Mouse (Mus musculus): ENCODE data around the gene Sfmbt2. TPM values are rescaled to one million over a fixed set of nuclear protein-coding genes. Genes with fewer than 3 reads are reported as not detected.
A peak's percentile ranks its signal among the peaks of the same experiment; 100 is the strongest.
"Not testable (repeated sequence)": the region's sequence is repeated elsewhere in the genome, so short reads cannot be mapped to it uniquely, and the experiment has no call there.

Gene Sfmbt2
- 6.3 and 7.7 TPM in 2 replicates for polyA plus RNA-seq (2014; fragmentation: Nextera tagmentation; extraction: Ambion mirVana)

GRCm38 (mm10) chr2:10370176-10370575 is at the start of gene Sfmbt2:
Gene Sfmbt2 (plus strand): TSS chr2:10370510.
- Histone ChIP-seq H3K9ac (no peak within 1 kb of the TSS), H3K36me3 (replicated peaks; ENCODE audit: control insufficient read depth, insufficient read depth) (no peaks in the 10 kb centered on the region), H3K27ac (no peak within 1 kb of the TSS), H3K27me3 (ENCODE audit: control insufficient read depth, insufficient read depth, low read length) (peaks cover 52% of the 10 kb centered on the region), H3K4me1 (replicated peaks; ENCODE audit: control insufficient read depth, insufficient read depth, low read length) (0 out of 2 replicates have a peak, but pooled peaks cover 9% of the 10 kb centered on the region), H3K9me3 (ENCODE audit: control insufficient read depth, low read length) (no peaks in the 10 kb centered on the region), H3K4me2 (replicated peaks) (0 out of 2 replicates have a peak within 1 kb of the TSS, but pooled peaks have one; percentile 3), H3K4me3 (replicated peaks; ENCODE audit: low read length) (no peak within 1 kb of the TSS)
- WGBS, result 0% methylated on average over 10 of the region's 10 CpGs
- DNase-seq (ENCODE audit: low spot score) (no peak), ATAC-seq (ENCODE audit: low FRiP score) (no peak)

- ATAC-seq (ENCODE audit: low FRiP score), result peak; percentile 84
- no peak overlapping the region for H3K4me3 ChIP-seq (replicated peaks; ENCODE audit: low read length)
Observed at GRCm38 (mm10) chr2:10321093-10321492, 49.2 kb upstream of the Sfmbt2 start.

GRCm38 (mm10) chr2:10323173-10323572 is 47.1 kb upstream of the Sfmbt2 start:
- DNase-seq (ENCODE audit: low spot score) (no peak), ATAC-seq (ENCODE audit: low FRiP score) (no peak)
- Histone ChIP-seq H3K27ac (no peak overlapping the region), H3K36me3 (replicated peaks; ENCODE audit: control insufficient read depth, insufficient read depth) (no peaks in the 10 kb centered on the region), H3K27me3 (ENCODE audit: control insufficient read depth, insufficient read depth, low read length) (no peaks in the 10 kb centered on the region), H3K9me3 (ENCODE audit: control insufficient read depth, low read length) (no peaks in the 10 kb centered on the region), H3K4me3 (replicated peaks; ENCODE audit: low read length) (no peak overlapping the region), H3K4me2 (replicated peaks) (no peak overlapping the region), H3K4me1 (replicated peaks; ENCODE audit: control insufficient read depth, insufficient read depth, low read length) (no peaks in the 10 kb centered on the region), H3K9ac (no peak overlapping the region)
- WGBS, result 84% methylated on average over 4 of the region's 4 CpGs

More at GRCm38 (mm10) chr2:10321093-10321492, 49.2 kb upstream of the Sfmbt2 start:
- no peaks in the 10 kb centered on the region for H3K4me1 ChIP-seq (replicated peaks; ENCODE audit: control insufficient read depth, insufficient read depth, low read length)
- H3K9me3 ChIP-seq (ENCODE audit: control insufficient read depth, low read length), result no peaks in the 10 kb centered on the region
- H3K36me3 ChIP-seq (replicated peaks; ENCODE audit: control insufficient read depth, insufficient read depth), result no peaks in the 10 kb centered on the region
- H3K27me3 ChIP-seq (ENCODE audit: control insufficient read depth, insufficient read depth, low read length), result no peaks in the 10 kb centered on the region
- no peak overlapping the region for H3K4me2 ChIP-seq (replicated peaks)
- no peak overlapping the region for H3K9ac ChIP-seq
- peak; percentile 70 for DNase-seq (ENCODE audit: low spot score)
- WGBS, result 60% methylated on average over 6 of the region's 6 CpGs
- no peak overlapping the region for H3K27ac ChIP-seq

- DNase-seq (ENCODE audit: low spot score), result no peak
- no peak overlapping the region for H3K4me2 ChIP-seq (replicated peaks)
- H3K4me3 ChIP-seq (replicated peaks; ENCODE audit: low read length), result no peak overlapping the region
- WGBS, result 89% methylated on average over 4 of the region's 4 CpGs
- H3K27me3 ChIP-seq (ENCODE audit: control insufficient read depth, insufficient read depth, low read length), result no peaks in the 10 kb centered on the region
- no peaks in the 10 kb centered on the region for H3K4me1 ChIP-seq (replicated peaks; ENCODE audit: control insufficient read depth, insufficient read depth, low read length)
- no peak for ATAC-seq (ENCODE audit: low FRiP score)
- H3K36me3 ChIP-seq (replicated peaks; ENCODE audit: control insufficient read depth, insufficient read depth), result no peaks in the 10 kb centered on the region
- H3K9me3 ChIP-seq (ENCODE audit: control insufficient read depth, low read length), result no peaks in the 10 kb centered on the region
- no peak overlapping the region for H3K9ac ChIP-seq
- H3K27ac ChIP-seq, result no peak overlapping the region
Observed at GRCm38 (mm10) chr2:10324980-10325379, 45.3 kb upstream of the Sfmbt2 start.

GRCm38 (mm10) chr2:10330216-10330615 is 40.1 kb upstream of the Sfmbt2 start:
- H3K27ac ChIP-seq, result no peak overlapping the region
- DNase-seq (ENCODE audit: low spot score), result no peak
- ATAC-seq (ENCODE audit: low FRiP score), result no peak
- no peak overlapping the region for H3K4me2 ChIP-seq (replicated peaks)
- H3K36me3 ChIP-seq (replicated peaks; ENCODE audit: control insufficient read depth, insufficient read depth), result no peaks in the 10 kb centered on the region
- no peaks in the 10 kb centered on the region for H3K9me3 ChIP-seq (ENCODE audit: control insufficient read depth, low read length)
- 78% methylated on average over 5 of the region's 5 CpGs for WGBS
- H3K4me1 ChIP-seq (replicated peaks; ENCODE audit: control insufficient read depth, insufficient read depth, low read length), result no peaks in the 10 kb centered on the region
- H3K27me3 ChIP-seq (ENCODE audit: control insufficient read depth, insufficient read depth, low read length), result peaks cover 14% of the 10 kb centered on the region; the same call in 1 of the 2 replicates
- no peak overlapping the region for H3K9ac ChIP-seq
- no peak overlapping the region for H3K4me3 ChIP-seq (replicated peaks; ENCODE audit: low read length)

GRCm38 (mm10) chr2:10334299-10334698 is 36.0 kb upstream of the Sfmbt2 start:
- peaks cover 15% of the 10 kb centered on the region; the same call in 1 of the 2 replicates for H3K27me3 ChIP-seq (ENCODE audit: control insufficient read depth, insufficient read depth, low read length)
- H3K4me2 ChIP-seq (replicated peaks), result no peak overlapping the region
- WGBS, result 7% methylated on average over 6 of the region's 6 CpGs
- no peaks in the 10 kb centered on the region for H3K4me1 ChIP-seq (replicated peaks; ENCODE audit: control insufficient read depth, insufficient read depth, low read length)
- ATAC-seq (ENCODE audit: low FRiP score) (no peak), DNase-seq (ENCODE audit: low spot score) (no peak)
- no peaks in the 10 kb centered on the region for H3K9me3 ChIP-seq (ENCODE audit: control insufficient read depth, low read length)
- H3K9ac ChIP-seq, result no peak overlapping the region
- no peak overlapping the region for H3K27ac ChIP-seq
- H3K4me3 ChIP-seq (replicated peaks; ENCODE audit: low read length), result no peak overlapping the region
- H3K36me3 ChIP-seq (replicated peaks; ENCODE audit: control insufficient read depth, insufficient read depth), result no peaks in the 10 kb centered on the region

GRCm38 (mm10) chr2:10335037-10335608 is 35.2 kb upstream of the Sfmbt2 start:
- Histone ChIP-seq H3K27me3 (ENCODE audit: control insufficient read depth, insufficient read depth, low read length) (peaks cover 15% of the 10 kb centered on the region; the same call in 1 of the 2 replicates), H3K9ac (no peak overlapping the region), H3K36me3 (replicated peaks; ENCODE audit: control insufficient read depth, insufficient read depth) (no peaks in the 10 kb centered on the region), H3K4me2 (replicated peaks) (no peak overlapping the region), H3K4me1 (replicated peaks; ENCODE audit: control insufficient read depth, insufficient read depth, low read length) (no peaks in the 10 kb centered on the region), H3K4me3 (replicated peaks; ENCODE audit: low read length) (no peak overlapping the region), H3K27ac (no peak overlapping the region), H3K9me3 (ENCODE audit: control insufficient read depth, low read length) (no peaks in the 10 kb centered on the region)
- DNase-seq (ENCODE audit: low spot score) (no peak), ATAC-seq (ENCODE audit: low FRiP score) (no peak)
- 47% methylated on average over 4 of the region's 4 CpGs for WGBS

- DNase-seq (ENCODE audit: low spot score) (no peak), ATAC-seq (ENCODE audit: low FRiP score) (no peak)
- no peak overlapping the region for H3K9ac ChIP-seq
- no peaks in the 10 kb centered on the region for H3K9me3 ChIP-seq (ENCODE audit: control insufficient read depth, low read length)
- peaks cover 4% of the 10 kb centered on the region; the same call in 1 of the 2 replicates for H3K27me3 ChIP-seq (ENCODE audit: control insufficient read depth, insufficient read depth, low read length)
- WGBS, result 76% methylated on average over 1 of the region's 1 CpGs
- H3K4me2 ChIP-seq (replicated peaks), result no peak overlapping the region
- no peaks in the 10 kb centered on the region for H3K4me1 ChIP-seq (replicated peaks; ENCODE audit: control insufficient read depth, insufficient read depth, low read length)
- H3K36me3 ChIP-seq (replicated peaks; ENCODE audit: control insufficient read depth, insufficient read depth), result no peaks in the 10 kb centered on the region
- no peak overlapping the region for H3K27ac ChIP-seq
- H3K4me3 ChIP-seq (replicated peaks; ENCODE audit: low read length), result no peak overlapping the region
Observed at GRCm38 (mm10) chr2:10340022-10340421, 30.3 kb upstream of the Sfmbt2 start.

GRCm38 (mm10) chr2:10343523-10343922 is 26.8 kb upstream of the Sfmbt2 start:
- Histone ChIP-seq H3K27me3 (ENCODE audit: control insufficient read depth, insufficient read depth, low read length) (no peaks in the 10 kb centered on the region), H3K9me3 (ENCODE audit: control insufficient read depth, low read length) (no peaks in the 10 kb centered on the region), H3K4me2 (replicated peaks) (no peak overlapping the region), H3K36me3 (replicated peaks; ENCODE audit: control insufficient read depth, insufficient read depth) (no peaks in the 10 kb centered on the region), H3K4me1 (replicated peaks; ENCODE audit: control insufficient read depth, insufficient read depth, low read length) (no peaks in the 10 kb centered on the region), H3K27ac (no peak overlapping the region), H3K4me3 (replicated peaks; ENCODE audit: low read length) (no peak overlapping the region), H3K9ac (no peak overlapping the region)
- DNase-seq (ENCODE audit: low spot score) (no peak), ATAC-seq (ENCODE audit: low FRiP score) (no peak)
- WGBS, result 87% methylated on average over 5 of the region's 5 CpGs

- not testable (repeated sequence) for ATAC-seq (ENCODE audit: low FRiP score); H3K36me3 ChIP-seq (replicated peaks; ENCODE audit: control insufficient read depth, insufficient read depth); H3K27ac ChIP-seq; H3K4me1 ChIP-seq (replicated peaks; ENCODE audit: control insufficient read depth, insufficient read depth, low read length); H3K4me2 ChIP-seq (replicated peaks); H3K27me3 ChIP-seq (ENCODE audit: control insufficient read depth, insufficient read depth, low read length); DNase-seq (ENCODE audit: low spot score); H3K9ac ChIP-seq; H3K4me3 ChIP-seq (replicated peaks; ENCODE audit: low read length); H3K9me3 ChIP-seq (ENCODE audit: control insufficient read depth, low read length)
- 97% methylated on average over 1 of the region's 1 CpGs for WGBS
Observed at GRCm38 (mm10) chr2:10344073-10344472, 26.2 kb upstream of the Sfmbt2 start.

All from hindbrain, embryonic 14.5 days (tissue).